Mouse (Mus musculus) inflammation-experienced regulatory T-cells, adult 6 months (primary cell): ENCODE data around the gene Ctsh. TPM values are rescaled to one million over a fixed set of nuclear protein-coding genes. Genes with fewer than 3 reads are reported as not detected.

Source experiments
- ATAC-seq: one replicate; pipeline ENCODE4 v1.8.0; 2017
- polyA plus RNA-seq, 3 experiments: library from polyadenylated mRNA; unstranded; fragments of 100-300 nt; shearing (Covaris generic); gene quantifications; one replicate each; pipeline ENCODE4 v1.2.1; 2017

The Ctsh gene
- polyA plus RNA-seq, 3 experiments from 2014 or later, result 1.2 to 11.4 (median 6.3) TPM

DNA sequence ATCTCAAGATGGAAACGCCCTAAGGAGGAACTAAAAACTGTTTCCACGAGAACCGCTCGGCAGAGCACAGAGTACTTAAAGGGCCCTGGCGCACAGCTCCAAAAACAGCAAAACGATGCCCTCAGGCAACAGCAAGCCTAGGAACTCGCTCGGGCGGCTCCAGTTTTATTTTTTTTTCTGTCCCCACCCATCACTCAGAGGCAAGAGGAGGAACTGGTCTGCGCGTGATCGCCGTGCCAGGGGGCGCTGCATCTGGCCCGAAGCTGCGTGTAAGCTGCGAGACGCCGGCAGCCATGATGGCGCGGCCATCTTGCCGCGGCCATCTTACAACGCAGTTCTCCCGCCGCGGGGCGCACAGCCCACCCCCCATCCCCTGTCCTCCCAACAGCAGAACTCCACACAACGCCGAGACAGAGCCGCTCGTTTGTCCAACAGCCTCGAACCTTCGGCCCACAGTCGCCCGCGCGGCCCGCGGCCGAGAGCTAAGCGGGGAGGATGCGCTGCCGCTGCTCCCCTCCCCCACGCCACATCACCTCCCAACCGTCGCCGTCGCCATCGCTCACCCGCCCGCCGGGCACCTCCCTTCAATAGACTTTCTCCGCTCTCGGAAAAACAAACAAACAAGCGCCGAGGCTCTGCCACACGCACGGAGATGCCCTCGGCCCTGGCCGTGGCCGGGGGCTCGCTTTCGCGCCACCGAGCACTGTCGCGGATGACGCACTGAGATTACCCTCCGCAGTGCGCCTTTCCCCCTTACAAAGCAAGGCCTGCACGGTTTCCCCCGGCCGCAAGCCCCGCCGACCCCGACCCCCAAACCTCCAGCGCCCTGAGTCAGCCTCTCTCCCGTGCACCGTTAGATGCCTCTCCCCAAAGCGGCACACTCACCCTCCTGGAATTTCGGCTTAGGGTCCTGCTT is 60.0 kb downstream of the Ctsh start:
- ATAC-seq, result peak; percentile 64

DNA sequence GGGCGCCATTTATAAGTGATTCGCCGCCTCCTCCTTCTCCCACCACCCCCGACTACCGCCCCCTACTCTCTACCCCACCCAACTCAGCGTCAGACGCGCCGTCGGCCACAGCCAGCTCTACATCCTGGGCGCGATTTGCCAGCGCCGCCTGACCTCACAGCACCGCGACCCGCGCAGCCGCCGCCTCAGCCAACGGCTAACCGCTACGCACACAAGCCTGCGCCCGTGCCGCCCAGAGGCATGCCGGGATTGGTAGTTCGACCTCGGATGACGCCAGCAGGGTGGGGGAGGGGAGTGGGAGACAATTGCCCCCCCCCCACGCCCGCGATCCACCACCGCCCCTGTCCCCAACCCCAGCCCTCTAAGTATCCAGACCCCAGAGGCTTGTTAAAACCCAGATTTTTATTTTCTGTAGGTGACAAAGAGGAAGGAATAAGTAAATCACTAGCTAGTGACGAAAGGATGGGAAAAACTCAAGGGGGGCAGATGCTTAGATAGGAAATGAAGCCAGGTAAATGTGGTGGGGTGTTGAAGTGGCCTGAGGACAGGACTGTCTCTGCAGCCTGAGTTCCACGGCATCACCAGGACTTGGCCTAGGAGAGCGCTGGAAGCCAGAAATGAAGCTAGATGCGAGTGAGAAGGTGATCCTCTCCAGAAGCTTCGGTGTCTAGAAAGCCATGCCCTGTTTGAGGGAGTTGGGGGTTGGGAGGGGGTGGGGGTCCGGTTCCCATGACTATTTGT is 60.8 kb downstream of the Ctsh start, which contains the start of gene Morf4l1:
Gene Morf4l1 (minus strand): TSS at position 208 of the 741 bp plus-strand sequence.
- peak; percentile 90 for ATAC-seq

DNA sequence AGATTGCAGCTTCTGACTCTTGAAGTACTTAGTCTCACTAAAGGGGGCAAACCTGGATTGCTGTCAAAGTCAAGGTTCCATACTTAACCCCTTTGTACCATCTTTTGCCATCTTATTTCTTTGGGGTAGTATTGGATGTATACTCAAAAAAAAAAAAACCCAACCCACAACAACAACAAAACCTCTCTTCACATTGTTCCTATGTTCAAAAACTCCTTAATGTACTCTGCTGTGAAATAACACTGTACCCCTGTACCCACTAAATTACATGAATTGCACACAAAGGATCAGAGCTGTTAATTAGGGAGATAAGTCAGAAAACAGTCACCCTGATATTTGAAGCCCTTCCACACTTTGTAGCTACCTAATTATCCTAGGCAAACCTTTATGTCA is 61.4 kb downstream of the Ctsh start:
- no peak for ATAC-seq

DNA sequence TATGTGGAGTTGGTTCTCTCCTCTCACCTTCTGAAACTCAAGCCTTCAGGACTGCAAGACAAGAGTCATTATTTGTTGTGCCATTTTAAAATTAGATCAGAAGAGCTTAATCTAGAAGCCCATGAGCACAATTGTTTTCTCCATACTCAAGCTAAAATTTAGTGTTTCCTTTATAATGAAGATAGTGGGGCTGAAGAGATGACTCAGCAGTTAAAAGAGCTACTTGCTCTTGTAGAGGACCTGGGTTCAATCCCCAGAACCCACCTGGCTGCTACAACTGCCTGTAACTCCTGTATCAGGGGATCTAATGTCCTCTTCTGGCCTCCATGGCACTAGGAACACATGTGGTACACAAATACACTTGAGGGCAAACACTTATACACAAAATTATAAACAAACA is 63.3 kb downstream of the Ctsh start:
- ATAC-seq, result no peak

DNA sequence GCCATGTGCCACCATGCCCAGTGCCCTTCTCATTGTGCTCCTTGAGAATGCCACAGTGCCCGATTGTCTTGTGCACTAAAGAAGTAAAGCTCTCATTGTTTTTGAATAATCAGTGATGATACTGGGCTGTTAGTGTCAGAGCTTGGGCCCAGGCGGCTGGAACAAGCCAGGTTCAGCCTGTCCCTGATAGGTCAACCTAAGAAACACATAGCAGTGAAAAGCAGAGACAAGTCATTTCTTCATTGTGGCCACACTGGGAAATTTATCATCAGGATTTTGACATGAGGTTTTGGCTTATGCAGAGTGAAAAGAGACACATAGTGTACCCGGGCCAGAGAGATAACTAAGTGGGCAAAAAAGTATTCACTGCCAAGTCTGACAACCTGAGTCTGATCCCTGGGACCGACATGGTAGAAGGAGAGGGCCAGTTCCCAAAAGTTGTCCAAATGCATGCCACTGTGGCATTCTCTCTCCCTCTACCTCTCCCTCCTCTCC is 68.3 kb downstream of the Ctsh start:
- no peak for ATAC-seq

DNA sequence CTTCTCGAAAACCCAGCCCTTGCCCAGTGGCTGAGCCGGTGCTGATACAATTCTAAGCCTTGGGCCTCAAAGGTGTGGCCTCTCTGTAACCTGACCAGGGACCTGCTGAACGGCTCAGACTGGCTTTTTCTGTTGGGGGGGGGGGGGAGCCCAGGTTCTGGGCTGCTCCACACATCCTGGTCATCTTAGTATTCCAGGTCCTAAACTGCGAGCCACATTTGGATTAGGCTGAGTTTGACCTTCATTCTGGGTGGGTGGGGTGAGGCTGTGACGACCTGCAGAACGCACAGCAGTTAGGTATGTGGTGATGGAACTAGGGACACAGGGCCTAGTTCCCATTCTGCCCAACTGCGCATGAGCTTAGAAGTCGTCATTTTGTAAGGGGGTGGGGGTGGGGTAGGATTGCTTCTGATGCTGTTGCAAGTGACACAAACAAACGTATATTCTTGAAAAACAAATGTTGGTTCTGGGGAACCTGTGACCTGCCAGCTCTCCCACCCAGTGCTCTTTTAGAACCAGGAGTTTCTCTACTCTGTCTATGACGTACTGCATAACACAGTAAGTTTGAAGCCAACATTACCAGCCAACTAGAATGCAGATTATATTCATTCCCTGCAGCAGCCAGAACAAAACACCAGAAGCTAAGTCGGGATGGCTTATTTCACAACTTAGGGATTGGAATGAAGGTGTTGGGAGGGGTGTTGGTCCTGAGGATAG is 70.4 kb downstream of the Ctsh start:
- ATAC-seq, result no peak

DNA sequence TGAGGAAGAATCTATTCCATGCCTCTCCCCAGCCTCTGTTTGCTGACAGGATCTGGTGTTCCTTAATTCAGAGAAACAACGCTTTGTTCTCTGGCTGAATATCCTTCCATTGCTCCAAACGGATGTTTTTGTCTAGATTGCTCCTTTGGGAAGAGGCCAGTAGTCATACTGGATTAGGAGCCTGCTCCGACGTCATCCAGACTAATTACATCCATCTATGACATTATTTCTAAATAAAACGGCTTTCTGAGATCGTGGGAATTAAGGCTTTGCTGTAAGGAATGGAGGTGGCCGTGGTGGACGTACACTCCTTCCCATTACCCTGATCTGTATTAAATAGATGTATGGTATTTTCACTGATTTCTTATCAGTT is 70.9 kb downstream of the Ctsh start:
- no peak for ATAC-seq

Other genes with a start within 250 kb of the Ctsh start
- gene Rasgrf1, start 144.2 kb upstream of the Ctsh start, polyA plus RNA-seq, result under 1 TPM in 2 of 3 experiments, not detected in 1; 0.30 to 0.47 TPM
- gene Morf4l1, start 60.6 kb downstream of the Ctsh start, polyA plus RNA-seq, result 100 to 1,000 TPM; 287 to 345 (median 307) TPM
- not detected for gene Adamts7, start 108.9 kb downstream of the Ctsh start, polyA plus RNA-seq
- gene Tbc1d2b, start 216.7 kb downstream of the Ctsh start, polyA plus RNA-seq, result 10 to 100 TPM; 10.6 to 14.0 (median 10.8) TPM